Mouse (Mus musculus): ENCODE results near the gene Zfp182.
A peak's percentile ranks its signal among the peaks of the same experiment; 100 is the strongest.

The Zfp182 gene

DNA sequence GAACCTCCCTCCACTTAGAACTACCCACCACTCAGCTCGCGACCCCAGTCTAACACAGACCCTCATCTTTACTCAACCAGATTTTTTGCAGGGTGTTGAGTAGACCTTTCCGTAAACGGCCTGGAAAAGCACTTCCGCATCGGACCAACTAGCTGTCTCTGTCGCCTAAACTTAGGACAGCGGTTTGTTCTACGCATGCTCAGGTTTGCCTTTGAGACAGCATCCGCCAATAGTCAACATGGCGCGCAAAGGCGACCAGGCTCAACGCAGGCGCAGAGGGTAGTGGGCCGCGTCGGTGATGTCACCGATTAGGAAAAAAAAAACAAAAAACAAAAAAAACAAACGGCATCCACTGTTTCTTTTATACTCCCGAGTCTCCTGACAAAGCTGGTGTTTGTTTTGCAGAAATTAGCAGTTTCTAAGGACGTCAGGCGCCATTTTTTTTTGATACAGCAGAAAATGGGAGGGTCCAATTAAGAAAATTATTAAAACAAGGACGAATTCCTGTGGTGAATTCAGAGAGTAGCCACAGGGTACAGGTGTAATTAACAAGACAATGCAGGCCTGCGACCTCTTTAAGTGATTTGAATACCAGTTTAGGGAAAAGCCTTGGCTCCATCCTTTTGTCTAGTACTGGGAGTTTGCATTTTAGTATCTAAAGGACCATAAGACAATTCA, at the start of gene Zfp182:
TSS of gene Zfp182 (minus strand) at position 451 of the 678 bp plus-strand sequence.
- DNase-seq (ENCODE audit: low spot score), result peak; percentile 93

DNA sequence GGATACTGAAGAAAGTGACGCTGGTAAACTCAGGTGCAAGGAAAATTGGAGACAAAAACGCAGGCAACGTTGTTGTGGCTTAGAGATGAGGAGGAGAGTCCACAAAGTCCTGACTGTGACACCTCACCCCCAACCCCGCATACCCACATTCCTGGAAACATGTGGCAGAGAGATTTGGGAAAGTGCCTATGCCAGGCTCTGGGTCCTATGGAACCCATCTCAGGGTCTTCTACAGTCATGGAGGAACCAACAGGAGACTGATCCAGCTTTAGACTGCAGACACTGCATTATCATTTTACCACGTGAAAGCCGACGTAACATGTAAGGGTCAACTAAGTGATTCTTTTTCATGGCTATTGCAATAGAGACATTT, 27.7 kb upstream of the Zfp182 start:
- DNase-seq (ENCODE audit: low spot score), result no peak

DNA sequence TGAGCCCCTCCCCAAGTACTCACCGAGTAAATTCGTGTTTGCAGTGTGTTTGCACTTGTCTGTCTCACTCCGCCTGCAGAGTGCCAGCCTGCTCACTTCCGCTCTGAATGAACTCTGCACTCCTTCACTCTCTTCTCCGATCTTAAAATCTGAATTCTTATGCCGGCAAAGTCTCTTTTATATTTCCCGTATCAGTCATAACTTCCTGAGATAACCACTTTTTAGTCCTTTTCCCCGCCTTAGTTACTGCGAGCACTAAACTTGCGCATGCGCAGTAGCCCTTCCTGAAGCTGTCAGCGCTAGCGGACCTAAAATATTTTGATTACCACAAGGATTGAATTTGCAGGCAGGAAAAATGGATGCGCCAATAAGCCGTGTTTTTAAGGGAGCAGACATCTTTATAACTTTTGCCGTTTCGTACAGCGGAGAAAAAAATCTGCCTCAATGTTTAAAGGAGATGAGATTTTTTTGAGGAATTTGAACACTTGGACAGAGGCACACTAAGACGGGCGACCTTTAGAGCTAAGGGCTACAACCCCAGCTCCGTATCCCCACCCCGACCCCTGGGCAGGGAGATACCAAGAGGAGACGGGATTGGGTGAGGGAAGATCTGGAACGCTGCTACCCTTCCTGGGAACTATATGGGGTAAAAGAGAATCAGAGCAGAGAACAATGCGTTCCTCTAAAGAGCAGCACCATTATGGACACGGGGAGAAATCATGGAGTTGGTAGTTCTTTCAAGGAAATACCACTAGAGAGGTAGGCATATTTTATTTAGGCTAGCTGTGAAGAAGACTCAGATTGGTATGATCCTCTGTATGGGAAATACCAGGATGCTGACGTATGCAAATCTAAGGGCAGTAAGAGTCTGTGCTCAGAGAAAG, 27.1 kb upstream of the Zfp182 start, which contains the start of gene Zfp300:
TSS of gene Zfp300 (minus strand) at position 545 of the 884 bp plus-strand sequence.
- DNase-seq (ENCODE audit: low spot score), result peak; percentile 80

DNA sequence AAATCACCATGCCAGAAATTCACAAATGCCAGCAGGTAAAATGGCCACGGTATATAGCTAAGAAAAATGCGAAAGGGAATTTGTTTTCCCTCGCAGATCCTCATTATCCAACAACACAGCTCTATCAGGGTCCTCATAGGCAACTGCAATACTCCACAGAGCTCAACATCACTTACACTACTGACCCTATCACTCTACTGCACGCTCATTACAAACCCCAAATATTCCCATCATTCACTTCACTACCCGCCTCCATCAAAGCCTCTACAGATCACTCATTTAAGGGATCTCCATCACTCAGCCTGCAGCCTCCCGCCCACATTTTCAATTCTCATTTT, 26.5 kb upstream of the Zfp182 start:
- no peak for DNase-seq (ENCODE audit: low spot score)

DNA sequence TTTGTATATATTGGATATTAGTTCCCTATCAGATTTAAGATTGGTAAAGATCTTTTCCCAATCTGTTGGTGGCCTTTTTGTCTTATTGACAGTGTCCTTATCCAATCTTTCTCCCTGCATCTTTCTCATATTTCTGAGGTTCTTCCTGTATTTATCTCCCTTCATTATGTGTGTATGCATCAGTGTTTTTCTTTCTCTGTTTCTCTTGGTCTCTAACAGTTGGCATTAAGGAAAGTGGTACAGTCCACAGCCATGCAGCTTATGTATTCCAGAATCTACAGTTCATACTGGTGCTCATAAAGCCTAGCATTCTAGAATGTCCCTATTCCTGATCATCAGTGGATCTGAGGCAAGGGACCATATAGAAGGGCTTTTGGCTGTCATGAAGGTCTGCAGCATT, 6.0 kb upstream of the Zfp182 start, which contains the start of gene Spaca5:
TSS of gene Spaca5 (plus strand) at position 301 of the 400 bp plus-strand sequence.
- DNase-seq (ENCODE audit: low spot score), result no peak

DNA sequence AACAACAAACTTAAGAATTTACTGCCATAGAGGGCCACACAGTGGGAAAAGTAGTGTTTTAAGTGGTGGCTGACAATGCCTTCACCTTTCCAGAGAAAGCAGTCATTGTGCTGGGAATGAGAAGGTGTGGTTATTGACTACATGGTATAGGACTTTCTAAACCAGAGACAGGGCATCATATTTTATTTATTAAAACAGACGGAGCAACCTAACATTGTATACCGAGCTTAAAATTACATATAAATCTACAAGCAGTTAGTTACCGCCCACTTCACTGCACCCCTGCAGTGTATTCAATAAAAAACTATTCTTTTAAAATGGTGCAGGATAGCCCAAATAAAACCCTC, 401 bp upstream of the Zfp182 start:
- DNase-seq (ENCODE audit: low spot score), result no peak

DNA sequence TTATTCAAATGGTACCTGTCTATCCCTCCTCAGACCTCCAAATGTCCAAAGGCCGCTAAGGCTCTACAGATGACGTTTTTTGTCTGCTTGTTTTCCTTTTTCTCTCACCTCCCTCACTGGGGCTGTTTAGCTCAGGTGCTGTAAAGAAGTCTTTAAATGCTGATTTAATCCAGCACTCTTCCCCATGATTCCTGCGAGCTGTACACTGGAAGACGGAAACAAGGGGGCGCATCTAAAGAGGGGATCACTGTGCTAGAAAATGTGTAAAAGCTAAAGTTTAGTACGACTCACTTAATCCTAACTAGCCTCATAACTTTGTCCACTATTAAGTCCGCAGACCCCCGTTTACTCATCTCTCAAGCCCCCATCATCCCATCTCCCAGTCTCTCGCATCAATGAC, 656 bp downstream of the Zfp182 start:
- DNase-seq (ENCODE audit: low spot score), result peak; percentile 14

DNA sequence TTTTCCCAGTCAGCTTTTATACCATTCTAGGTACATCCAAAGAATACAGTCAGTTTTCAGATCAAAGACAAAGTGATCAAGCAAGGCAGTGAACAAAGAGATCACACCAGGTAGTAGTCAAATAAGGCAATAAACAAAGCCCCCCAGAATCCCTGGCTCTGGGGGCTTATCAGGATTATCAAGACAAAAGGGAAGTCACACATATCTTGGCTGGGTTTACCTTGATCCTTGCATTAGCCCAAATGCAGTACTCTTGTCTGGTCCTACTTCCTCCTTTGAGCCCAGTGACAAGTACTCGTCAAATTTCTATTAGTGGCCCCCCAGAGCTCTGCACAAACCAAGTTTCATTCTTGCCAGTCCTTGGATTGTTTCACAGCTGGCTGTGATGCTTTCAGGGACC, 81.2 kb downstream of the Zfp182 start:
- DNase-seq (ENCODE audit: low spot score), result no peak

Data from MN1 (cell line).